Mouse (Mus musculus): ENCODE results near the gene Trpv2.

DNA sequence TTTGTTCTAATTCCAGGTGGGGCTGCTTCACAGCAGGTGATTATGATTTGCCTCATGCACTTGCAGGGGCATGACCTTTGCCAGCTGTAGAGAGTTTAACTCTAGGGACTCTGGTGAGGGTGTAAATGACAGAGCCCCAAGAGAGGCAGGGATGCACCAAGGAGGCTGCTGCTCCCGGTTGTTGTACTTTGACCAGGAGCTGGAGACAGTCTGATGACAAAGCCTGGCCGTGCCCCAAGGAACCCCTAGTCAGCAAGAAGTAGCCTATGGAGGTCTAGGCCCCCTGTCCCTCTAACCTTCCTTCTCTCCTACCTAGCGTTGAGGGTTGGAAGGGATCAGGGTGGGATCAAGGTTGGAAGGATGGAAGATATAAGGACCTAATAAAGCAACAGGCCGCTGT is 41.2 kb downstream of the Trpv2 start:
- no peak for TF ChIP-seq CTCF (IDR thresholded peaks at IDR 0.05; ENCODE audit: low read depth, low read length)
- TF ChIP-seq GATA1 (IDR thresholded peaks at IDR 0.05; ENCODE audit: borderline replicate concordance, low read length), result no peak
